Mouse (Mus musculus): ENCODE results near the gene B4galt3. TPM values are rescaled to one million over a fixed set of nuclear protein-coding genes. Genes with fewer than 3 reads are reported as not detected.

Gene B4galt3
- polyA plus RNA-seq, 1 experiment from 2014 or later: 50.6 TPM

DNA sequence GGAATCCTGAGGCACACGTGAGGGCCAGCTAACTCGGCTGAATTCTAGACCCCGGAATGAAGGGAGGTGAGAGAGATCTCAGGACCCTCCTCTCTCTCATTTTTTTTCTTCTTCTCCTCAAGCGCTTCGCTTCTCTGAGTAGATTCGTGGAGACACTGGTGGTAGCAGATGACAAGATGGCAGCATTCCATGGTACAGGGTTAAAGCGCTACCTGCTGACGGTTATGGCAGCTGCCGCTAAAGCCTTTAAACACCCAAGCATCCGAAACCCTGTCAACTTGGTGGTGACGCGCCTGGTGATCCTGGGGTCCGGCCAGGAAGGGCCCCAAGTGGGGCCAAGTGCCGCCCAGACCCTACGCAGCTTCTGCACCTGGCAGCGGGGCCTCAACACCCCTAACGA is 17.7 kb upstream of the B4galt3 start:
- Histone ChIP-seq H3K27ac (ENCODE audit: low read depth, low read length) (no peak overlapping the region; the same call in 1 of the 2 replicates), H3K27me3 (replicated peaks; ENCODE audit: control insufficient read depth, insufficient read depth, low read length) (peaks cover 12% of the 10 kb centered on the region), H3K4me1 (replicated peaks; ENCODE audit: control insufficient read depth, insufficient read depth, low read length) (peaks cover 22% of the 10 kb centered on the region), H3K9me3 (ENCODE audit: control insufficient read depth, low read length) (no peaks in the 10 kb centered on the region), H3K4me2 (peak overlapping the region; percentile 4; the same call in 1 of the 2 replicates), H3K9ac (ENCODE audit: low read depth, low read length) (no peak overlapping the region), H3K4me3 (ENCODE audit: low read depth, low read length) (no peak overlapping the region), H3K36me3 (ENCODE audit: control insufficient read depth, insufficient read depth, low read length) (no peaks in the 10 kb centered on the region)
- ATAC-seq (replicated peaks; ENCODE audit: low FRiP score): no peak
- no peak for DNase-seq (ENCODE audit: low spot score)
- WGBS: 62% methylated on average over 17 of the region's 17 CpGs

GRCm38 (mm10) chr1:171256095-171256818 is 13.9 kb upstream of the B4galt3 start:
- ATAC-seq (replicated peaks; ENCODE audit: low FRiP score) (no peak), DNase-seq (ENCODE audit: low spot score) (no peak)
- Histone ChIP-seq H3K36me3 (ENCODE audit: control insufficient read depth, insufficient read depth, low read length) (no peaks in the 10 kb centered on the region), H3K9ac (ENCODE audit: low read depth, low read length) (no peak overlapping the region), H3K4me2 (no peak overlapping the region), H3K27me3 (replicated peaks; ENCODE audit: control insufficient read depth, insufficient read depth, low read length) (peaks cover 12% of the 10 kb centered on the region), H3K4me1 (replicated peaks; ENCODE audit: control insufficient read depth, insufficient read depth, low read length) (peaks cover 5% of the 10 kb centered on the region; the same call in 1 of the 2 replicates), H3K4me3 (ENCODE audit: low read depth, low read length) (no peak overlapping the region), H3K27ac (ENCODE audit: low read depth, low read length) (no peak overlapping the region), H3K9me3 (ENCODE audit: control insufficient read depth, low read length) (no peaks in the 10 kb centered on the region)
- WGBS: 86% methylated on average over 24 of the region's 24 CpGs

DNA sequence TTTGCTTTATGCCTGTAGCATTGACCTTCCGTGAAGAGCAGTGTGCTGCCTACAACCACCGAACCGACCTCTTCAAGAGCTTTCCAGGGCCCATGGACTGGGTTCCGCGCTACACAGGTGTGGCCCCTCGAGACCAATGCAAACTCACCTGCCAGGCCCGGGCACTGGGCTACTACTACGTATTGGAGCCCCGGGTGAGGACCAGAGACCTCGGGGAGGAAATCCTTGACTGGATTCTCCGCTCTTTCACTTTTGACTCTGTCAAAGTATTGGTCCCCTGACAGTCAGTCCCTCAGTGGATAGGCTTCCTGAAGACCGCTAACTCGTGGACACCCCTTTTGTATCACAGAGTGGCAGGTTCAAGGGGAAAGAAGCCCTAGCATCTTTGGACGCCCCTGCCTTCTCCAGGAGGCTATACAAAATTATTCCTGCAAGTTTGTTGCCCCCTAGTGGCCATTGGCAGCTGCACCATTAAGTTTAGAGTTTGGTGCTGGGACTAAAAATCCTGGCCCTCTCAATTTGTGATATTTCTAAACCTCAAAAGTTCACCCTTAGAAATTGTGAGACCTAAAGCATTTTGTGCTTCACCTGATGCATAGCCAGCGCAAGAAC is 13.1 kb upstream of the B4galt3 start:
- no peak overlapping the region for H3K4me2 ChIP-seq
- H3K27ac ChIP-seq (ENCODE audit: low read depth, low read length): no peak overlapping the region
- DNase-seq (ENCODE audit: low spot score) (no peak), ATAC-seq (replicated peaks; ENCODE audit: low FRiP score) (no peak)
- no peaks in the 10 kb centered on the region for H3K9me3 ChIP-seq (ENCODE audit: control insufficient read depth, low read length)
- no peaks in the 10 kb centered on the region for H3K36me3 ChIP-seq (ENCODE audit: control insufficient read depth, insufficient read depth, low read length)
- H3K4me3 ChIP-seq (ENCODE audit: low read depth, low read length): no peak overlapping the region
- H3K9ac ChIP-seq (ENCODE audit: low read depth, low read length): no peak overlapping the region
- no peaks in the 10 kb centered on the region; the same call in 1 of the 2 replicates for H3K4me1 ChIP-seq (replicated peaks; ENCODE audit: control insufficient read depth, insufficient read depth, low read length)
- WGBS: 64% methylated on average over 15 of the region's 15 CpGs
- peaks cover 11% of the 10 kb centered on the region; the same call in 1 of the 2 replicates for H3K27me3 ChIP-seq (replicated peaks; ENCODE audit: control insufficient read depth, insufficient read depth, low read length)

GRCm38 (mm10) chr1:171257781-171258180 is 12.3 kb upstream of the B4galt3 start:
- no peak overlapping the region for H3K4me2 ChIP-seq
- H3K9ac ChIP-seq (ENCODE audit: low read depth, low read length): no peak overlapping the region
- peaks cover 3% of the 10 kb centered on the region for H3K4me1 ChIP-seq (replicated peaks; ENCODE audit: control insufficient read depth, insufficient read depth, low read length)
- no peak overlapping the region for H3K4me3 ChIP-seq (ENCODE audit: low read depth, low read length)
- no peaks in the 10 kb centered on the region for H3K36me3 ChIP-seq (ENCODE audit: control insufficient read depth, insufficient read depth, low read length)
- no peak overlapping the region for H3K27ac ChIP-seq (ENCODE audit: low read depth, low read length)
- ATAC-seq (replicated peaks; ENCODE audit: low FRiP score) (no peak), DNase-seq (ENCODE audit: low spot score) (no peak)
- 80% methylated on average over 9 of the region's 9 CpGs for WGBS
- H3K9me3 ChIP-seq (ENCODE audit: control insufficient read depth, low read length): no peaks in the 10 kb centered on the region
- H3K27me3 ChIP-seq (replicated peaks; ENCODE audit: control insufficient read depth, insufficient read depth, low read length): peaks cover 9% of the 10 kb centered on the region; the same call in 1 of the 2 replicates

DNA sequence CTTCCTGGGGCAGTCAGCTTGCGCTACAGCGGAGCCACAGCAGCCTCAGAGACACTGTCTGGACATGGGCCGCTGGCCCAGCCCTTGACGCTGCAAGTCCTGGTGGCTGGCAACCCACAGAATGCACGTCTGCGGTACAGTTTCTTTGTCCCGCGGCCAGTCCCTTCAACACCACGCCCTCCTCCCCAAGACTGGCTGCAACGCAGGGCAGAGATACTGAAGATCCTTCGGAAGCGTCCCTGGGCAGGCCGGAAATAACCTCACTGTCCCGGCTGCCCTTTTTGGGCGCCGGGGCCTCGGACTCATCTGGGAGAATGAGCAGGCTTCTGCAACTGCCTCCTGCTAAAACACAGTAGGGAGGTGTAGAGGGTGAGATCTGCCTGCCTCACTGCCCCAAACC is 11.2 kb upstream of the B4galt3 start:
- peaks cover 7% of the 10 kb centered on the region; the same call in 1 of the 2 replicates for H3K27me3 ChIP-seq (replicated peaks; ENCODE audit: control insufficient read depth, insufficient read depth, low read length)
- no peak overlapping the region for H3K9ac ChIP-seq (ENCODE audit: low read depth, low read length)
- H3K4me2 ChIP-seq: peak overlapping the region; percentile 42
- H3K4me1 ChIP-seq (replicated peaks; ENCODE audit: control insufficient read depth, insufficient read depth, low read length): peaks cover 4% of the 10 kb centered on the region
- no peak for ATAC-seq (replicated peaks; ENCODE audit: low FRiP score)
- 51% methylated on average over 17 of the region's 17 CpGs for WGBS
- H3K9me3 ChIP-seq (ENCODE audit: control insufficient read depth, low read length): no peaks in the 10 kb centered on the region
- no peak overlapping the region for H3K27ac ChIP-seq (ENCODE audit: low read depth, low read length)
- no peak for DNase-seq (ENCODE audit: low spot score)
- no peak overlapping the region for H3K4me3 ChIP-seq (ENCODE audit: low read depth, low read length)
- H3K36me3 ChIP-seq (ENCODE audit: control insufficient read depth, insufficient read depth, low read length): no peaks in the 10 kb centered on the region

DNA sequence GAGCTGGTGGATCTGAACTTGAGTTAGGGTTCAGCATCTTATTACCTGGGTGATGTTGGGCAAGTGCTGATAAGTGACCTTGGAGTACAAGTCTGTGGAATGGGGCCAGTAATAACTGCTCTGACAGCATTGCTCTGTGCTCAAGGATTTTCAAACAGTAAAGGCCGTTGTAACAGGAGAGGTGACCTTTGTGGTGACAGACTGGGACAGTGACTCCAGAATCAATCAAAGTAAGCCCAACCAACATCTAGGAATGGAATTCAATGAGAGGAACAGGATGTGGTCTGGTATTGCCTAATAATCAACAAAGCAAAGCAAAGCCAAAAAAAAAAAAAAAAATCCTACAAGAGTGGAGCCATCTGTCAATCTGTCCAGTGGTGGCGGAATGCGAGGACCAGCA is 9.8 kb upstream of the B4galt3 start:
- H3K9ac ChIP-seq (ENCODE audit: low read depth, low read length): no peak overlapping the region
- no peak overlapping the region for H3K4me3 ChIP-seq (ENCODE audit: low read depth, low read length)
- H3K4me2 ChIP-seq: no peak overlapping the region
- no peak overlapping the region for H3K27ac ChIP-seq (ENCODE audit: low read depth, low read length)
- H3K4me1 ChIP-seq (replicated peaks; ENCODE audit: control insufficient read depth, insufficient read depth, low read length): peaks cover 4% of the 10 kb centered on the region
- no peak for ATAC-seq (replicated peaks; ENCODE audit: low FRiP score)
- H3K36me3 ChIP-seq (ENCODE audit: control insufficient read depth, insufficient read depth, low read length): no peaks in the 10 kb centered on the region
- WGBS: 43% methylated on average over 3 of the region's 3 CpGs
- peaks cover 7% of the 10 kb centered on the region; the same call in 1 of the 2 replicates for H3K27me3 ChIP-seq (replicated peaks; ENCODE audit: control insufficient read depth, insufficient read depth, low read length)
- no peaks in the 10 kb centered on the region for H3K9me3 ChIP-seq (ENCODE audit: control insufficient read depth, low read length)
- no peak for DNase-seq (ENCODE audit: low spot score)

DNA sequence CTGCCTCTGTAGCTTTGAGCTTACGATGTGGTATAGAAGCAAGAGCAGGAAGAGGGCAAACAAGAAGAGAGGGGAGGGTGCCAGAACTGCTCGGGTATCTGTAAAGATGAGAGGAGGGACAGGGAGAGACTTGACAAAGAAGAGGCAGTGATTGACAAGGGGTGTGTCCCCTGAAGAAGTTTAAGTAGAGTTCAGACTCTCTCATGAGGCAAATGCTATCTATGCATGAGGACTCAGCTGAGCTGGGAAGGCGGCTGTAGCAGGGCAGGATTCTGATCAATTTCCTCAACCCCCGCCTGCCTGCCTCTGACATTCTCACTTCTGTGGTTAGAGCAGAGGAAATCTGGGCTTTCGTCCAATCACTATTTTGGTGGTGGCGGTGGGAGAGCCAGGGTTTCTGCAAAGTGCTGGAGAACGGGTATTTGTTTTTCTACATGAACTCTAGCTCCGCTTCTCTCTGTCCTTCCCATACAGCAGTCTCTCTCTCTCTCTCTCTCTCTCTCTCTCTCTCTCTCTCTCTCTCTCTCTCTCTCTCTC is 7.5 kb upstream of the B4galt3 start:
- no peak for ATAC-seq (replicated peaks; ENCODE audit: low FRiP score)
- no peak overlapping the region for H3K4me3 ChIP-seq (ENCODE audit: low read depth, low read length)

DNA sequence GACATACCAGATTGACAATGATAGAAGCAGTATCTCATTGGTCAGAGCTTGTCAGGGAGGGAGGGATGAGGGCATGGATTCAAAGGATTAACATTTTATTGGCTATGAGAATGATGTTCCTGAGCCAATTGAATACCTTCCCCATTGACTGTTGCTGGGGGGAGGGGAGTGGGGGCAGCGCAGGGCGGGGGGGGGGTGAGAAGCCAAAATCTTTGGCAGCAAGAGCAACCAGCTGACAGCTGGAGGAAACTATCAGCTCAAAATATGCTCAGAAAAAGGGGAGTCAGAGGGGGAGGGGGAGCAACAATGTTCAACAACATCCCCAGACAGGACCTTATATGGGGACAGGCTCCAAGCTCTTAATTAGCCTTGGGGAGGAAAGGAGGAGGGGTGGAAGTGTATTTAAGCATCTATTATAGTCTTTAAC is 6.9 kb upstream of the B4galt3 start:
- Histone ChIP-seq H3K27me3 (replicated peaks; ENCODE audit: control insufficient read depth, insufficient read depth, low read length) (peaks cover 7% of the 10 kb centered on the region; the same call in 1 of the 2 replicates), H3K36me3 (ENCODE audit: control insufficient read depth, insufficient read depth, low read length) (no peaks in the 10 kb centered on the region), H3K27ac (ENCODE audit: low read depth, low read length) (no peak overlapping the region), H3K4me2 (no peak overlapping the region; the same call in 1 of the 2 replicates), H3K4me1 (replicated peaks; ENCODE audit: control insufficient read depth, insufficient read depth, low read length) (peaks cover 4% of the 10 kb centered on the region), H3K9ac (ENCODE audit: low read depth, low read length) (no peak overlapping the region), H3K4me3 (ENCODE audit: low read depth, low read length) (no peak overlapping the region), H3K9me3 (ENCODE audit: control insufficient read depth, low read length) (no peaks in the 10 kb centered on the region)
- DNase-seq (ENCODE audit: low spot score) (no peak), ATAC-seq (replicated peaks; ENCODE audit: low FRiP score) (no peak)
- 0% methylated on average over 2 of the region's 2 CpGs for WGBS

More for the DNA sequence above, 7.5 kb upstream of the B4galt3 start:
- no peaks in the 10 kb centered on the region for H3K36me3 ChIP-seq (ENCODE audit: control insufficient read depth, insufficient read depth, low read length)
- no peak for DNase-seq (ENCODE audit: low spot score)
- 3% methylated on average over 8 of the region's 8 CpGs for WGBS
- no peak overlapping the region for H3K9ac ChIP-seq (ENCODE audit: low read depth, low read length)
- peak overlapping the region; percentile 42 for H3K4me2 ChIP-seq
- no peaks in the 10 kb centered on the region for H3K9me3 ChIP-seq (ENCODE audit: control insufficient read depth, low read length)
- H3K27me3 ChIP-seq (replicated peaks; ENCODE audit: control insufficient read depth, insufficient read depth, low read length): peaks cover 7% of the 10 kb centered on the region; the same call in 1 of the 2 replicates
- peak overlapping the region; percentile 69; the same call in 1 of the 2 replicates for H3K27ac ChIP-seq (ENCODE audit: low read depth, low read length)
- H3K4me1 ChIP-seq (replicated peaks; ENCODE audit: control insufficient read depth, insufficient read depth, low read length): peaks cover 4% of the 10 kb centered on the region

Measured in liver, embryonic 11.5 days (tissue).